Mouse (Mus musculus) kidney, embryonic 16.5 days (tissue): ENCODE results near the gene Pde4d. TPM values are rescaled to one million over a fixed set of nuclear protein-coding genes. Genes with fewer than 3 reads are reported as not detected.

ENCODE experiments used
- ATAC-seq: fragments of 200-750 bp; cut with Nextera tagmentation; 2 replicates; pipeline ENCODE4 v1.8.0; 2017; ENCODE audit warnings: moderate TSS enrichment; ENCODE audit not compliant: low FRiP score, low TSS enrichment
- H3K27ac ChIP-seq: fragments of 300-500 bp; sonication (generic); 2 replicates; pipeline ENCODE4 v1.5.1; 2014; ENCODE audit warnings: low read length
- H3K27me3 ChIP-seq: fragments of 300-500 bp; sonication (generic); 2 replicates; pipeline ENCODE4 v1.6.1; 2014; ENCODE audit warnings: low read length, control low read depth, mixed read lengths; ENCODE audit not compliant: insufficient read depth
- H3K36me3 ChIP-seq: fragments of 300-500 bp; sonication (generic); 2 replicates; pipeline ENCODE4 v1.6.1; 2014; ENCODE audit warnings: low read length, control low read depth, mixed read lengths; ENCODE audit not compliant: insufficient read depth
- H3K4me1 ChIP-seq: fragments of 300-500 bp; sonication (generic); 2 replicates; pipeline ENCODE4 v1.6.1; 2014; ENCODE audit warnings: low read length, control low read depth, mixed read lengths; ENCODE audit not compliant: insufficient read depth
- H3K4me2 ChIP-seq: fragments of 300-500 bp; sonication (generic); replicated peaks from 2 replicates; pipeline ENCODE4 v1.6.1; 2014; ENCODE audit warnings: low read depth, low read length
- H3K4me3 ChIP-seq: fragments of 300-500 bp; sonication (generic); 2 replicates; pipeline ENCODE4 v1.5.1; 2014; ENCODE audit warnings: mild to moderate bottlenecking, low read length
- H3K9ac ChIP-seq: fragments of 300-500 bp; sonication (generic); replicated peaks from 2 replicates; pipeline ENCODE4 v1.6.1; 2014; ENCODE audit warnings: low read length
- H3K9me3 ChIP-seq: fragments of 300-500 bp; sonication (generic); 2 replicates; pipeline ENCODE4 v1.6.1; 2016; ENCODE audit warnings: low read length, control low read depth
- WGBS: fragments of 180-500 bp; shearing (Covaris S2); extraction: QIAGEN DNeasy Blood & Tissue Kit; methylation state at CpG from one replicate; pipeline ENCODE4 v1.1.7; 2014; 5-methylcytosine and 5-hydroxymethylcytosine counted together
- polyA plus RNA-seq: library from polyadenylated mRNA; unstranded; fragments of >200 nt; fragmentation: Nextera tagmentation; extraction: Ambion mirVana; gene quantifications from 2 replicates; pipeline ENCODE4 v1.2.1, GENCODE M21; 2015

Pde4d gene
- polyA plus RNA-seq, 1 experiment from 2014 or later, result 11.1 TPM

- no peak overlapping the region for H3K9ac ChIP-seq
- H3K4me1 ChIP-seq, result no peaks in the 10 kb centered on the region
- no peak for ATAC-seq
- no peak overlapping the region for H3K4me2 ChIP-seq
- H3K4me3 ChIP-seq, result no peak overlapping the region
- H3K9me3 ChIP-seq, result no peaks in the 10 kb centered on the region
- H3K27ac ChIP-seq, result no peak overlapping the region
- 61% methylated on average over 3 of the region's 3 CpGs for whole genome bisulfite sequencing
- no peaks in the 10 kb centered on the region for H3K36me3 ChIP-seq
- no peaks in the 10 kb centered on the region for H3K27me3 ChIP-seq
These were observed 846.7 kb downstream of the Pde4d start for GRCm38 (mm10) chr13:109296347-109297037.

GRCm38 (mm10) chr13:109298852-109299251, 849.1 kb downstream of the Pde4d start:
- WGBS, result 87% methylated on average over 7 of the region's 7 CpGs

GRCm38 (mm10) chr13:109299511-109300250, 849.9 kb downstream of the Pde4d start:
- H3K9ac ChIP-seq, result no peak overlapping the region
- no peak for ATAC-seq
- H3K36me3 ChIP-seq, result no peaks in the 10 kb centered on the region
- 83% methylated on average over 12 of the region's 12 CpGs for WGBS
- no peaks in the 10 kb centered on the region for H3K9me3 ChIP-seq
- H3K4me2 ChIP-seq, result no peak overlapping the region
- H3K4me3 ChIP-seq, result no peak overlapping the region
- H3K27ac ChIP-seq, result no peak overlapping the region
- H3K4me1 ChIP-seq, result no peaks in the 10 kb centered on the region
- H3K27me3 ChIP-seq, result no peaks in the 10 kb centered on the region

More at GRCm38 (mm10) chr13:109298852-109299251, 849.1 kb downstream of the Pde4d start:
- no peak overlapping the region for H3K4me3 ChIP-seq
- ATAC-seq, result no peak
- no peaks in the 10 kb centered on the region for H3K9me3 ChIP-seq
- no peaks in the 10 kb centered on the region for H3K4me1 ChIP-seq
- no peak overlapping the region for H3K9ac ChIP-seq
- H3K4me2 ChIP-seq, result no peak overlapping the region
- H3K27ac ChIP-seq, result no peak overlapping the region
- H3K36me3 ChIP-seq, result no peaks in the 10 kb centered on the region
- H3K27me3 ChIP-seq, result no peaks in the 10 kb centered on the region

- WGBS, result 63% methylated on average over 7 of the region's 7 CpGs
- no peak overlapping the region for H3K9ac ChIP-seq
- no peaks in the 10 kb centered on the region for H3K9me3 ChIP-seq
- H3K36me3 ChIP-seq, result no peaks in the 10 kb centered on the region
- no peak overlapping the region for H3K27ac ChIP-seq
- no peak overlapping the region for H3K4me2 ChIP-seq
- H3K4me1 ChIP-seq, result no peaks in the 10 kb centered on the region
- no peaks in the 10 kb centered on the region for H3K27me3 ChIP-seq
- no peak for ATAC-seq
- no peak overlapping the region for H3K4me3 ChIP-seq
These were observed 862.8 kb downstream of the Pde4d start for GRCm38 (mm10) chr13:109312542-109312941.

GRCm38 (mm10) chr13:109315608-109316007, 865.9 kb downstream of the Pde4d start:
- H3K9ac ChIP-seq, result no peak overlapping the region
- no peaks in the 10 kb centered on the region for H3K9me3 ChIP-seq
- H3K27ac ChIP-seq, result no peak overlapping the region
- no peak for ATAC-seq
- no peaks in the 10 kb centered on the region for H3K27me3 ChIP-seq
- H3K4me3 ChIP-seq, result no peak overlapping the region
- H3K4me2 ChIP-seq, result no peak overlapping the region
- 70% methylated on average over 9 of the region's 9 CpGs for WGBS
- H3K36me3 ChIP-seq, result no peaks in the 10 kb centered on the region
- 0 out of 2 replicates have a peak, but pooled peaks cover 5% of the 10 kb centered on the region for H3K4me1 ChIP-seq

GRCm38 (mm10) chr13:109317644-109318043, 867.9 kb downstream of the Pde4d start:
- H3K9me3 ChIP-seq, result no peaks in the 10 kb centered on the region
- H3K9ac ChIP-seq, result no peak overlapping the region
- H3K4me1 ChIP-seq, result 0 out of 2 replicates have a peak, but pooled peaks cover 5% of the 10 kb centered on the region
- no peaks in the 10 kb centered on the region for H3K27me3 ChIP-seq
- ATAC-seq, result no peak
- H3K27ac ChIP-seq, result no peak overlapping the region
- no peak overlapping the region for H3K4me2 ChIP-seq
- WGBS, result 92% methylated on average over 2 of the region's 2 CpGs
- H3K4me3 ChIP-seq, result no peak overlapping the region
- no peaks in the 10 kb centered on the region for H3K36me3 ChIP-seq

- Histone ChIP-seq H3K9ac (no peak overlapping the region), H3K9me3 (no peaks in the 10 kb centered on the region), H3K4me1 (0 out of 2 replicates have a peak, but pooled peaks cover 5% of the 10 kb centered on the region), H3K4me3 (no peak overlapping the region), H3K36me3 (no peaks in the 10 kb centered on the region), H3K4me2 (no peak overlapping the region), H3K27me3 (no peaks in the 10 kb centered on the region), H3K27ac (no peak overlapping the region)
- no peak for ATAC-seq
- 63% methylated on average over 3 of the region's 3 CpGs for WGBS
These were observed 868.8 kb downstream of the Pde4d start for GRCm38 (mm10) chr13:109318434-109318998.

- H3K4me3 ChIP-seq, result no peak overlapping the region
- H3K27ac ChIP-seq, result no peak overlapping the region
- no peaks in the 10 kb centered on the region for H3K36me3 ChIP-seq
- no peak overlapping the region for H3K4me2 ChIP-seq
- no peak for ATAC-seq
- no peak overlapping the region for H3K9ac ChIP-seq
- H3K9me3 ChIP-seq, result no peaks in the 10 kb centered on the region
- H3K27me3 ChIP-seq, result no peaks in the 10 kb centered on the region
- no peaks in the 10 kb centered on the region for H3K4me1 ChIP-seq
- 84% methylated on average over 5 of the region's 5 CpGs for WGBS
These were observed 876.3 kb downstream of the Pde4d start for GRCm38 (mm10) chr13:109326061-109326460.

- H3K9ac ChIP-seq, result no peak overlapping the region
- no peak overlapping the region for H3K4me2 ChIP-seq
- no peak overlapping the region for H3K4me3 ChIP-seq
These were observed 881.8 kb downstream of the Pde4d start for GRCm38 (mm10) chr13:109331563-109331962.

GRCm38 (mm10) chr13:109341902-109342301, 892.2 kb downstream of the Pde4d start:
- no peak overlapping the region for H3K4me3 ChIP-seq
- no peak overlapping the region for H3K27ac ChIP-seq

More at GRCm38 (mm10) chr13:109331563-109331962, 881.8 kb downstream of the Pde4d start:
- H3K9me3 ChIP-seq, result no peaks in the 10 kb centered on the region
- no peak overlapping the region for H3K27ac ChIP-seq
- H3K4me1 ChIP-seq, result no peaks in the 10 kb centered on the region
- ATAC-seq, result no peak
- H3K27me3 ChIP-seq, result no peaks in the 10 kb centered on the region
- H3K36me3 ChIP-seq, result no peaks in the 10 kb centered on the region
- WGBS, result 74% methylated on average over 1 of the region's 1 CpGs

More at GRCm38 (mm10) chr13:109341902-109342301, 892.2 kb downstream of the Pde4d start:
- WGBS, result 48% methylated on average over 3 of the region's 3 CpGs
- Histone ChIP-seq H3K36me3 (no peaks in the 10 kb centered on the region), H3K4me2 (no peak overlapping the region), H3K4me1 (no peaks in the 10 kb centered on the region), H3K9ac (no peak overlapping the region), H3K27me3 (no peaks in the 10 kb centered on the region), H3K9me3 (no peaks in the 10 kb centered on the region)
- ATAC-seq, result no peak
